Mouse (Mus musculus): Measurements from ENCODE around the gene Atp2b4.

DNA sequence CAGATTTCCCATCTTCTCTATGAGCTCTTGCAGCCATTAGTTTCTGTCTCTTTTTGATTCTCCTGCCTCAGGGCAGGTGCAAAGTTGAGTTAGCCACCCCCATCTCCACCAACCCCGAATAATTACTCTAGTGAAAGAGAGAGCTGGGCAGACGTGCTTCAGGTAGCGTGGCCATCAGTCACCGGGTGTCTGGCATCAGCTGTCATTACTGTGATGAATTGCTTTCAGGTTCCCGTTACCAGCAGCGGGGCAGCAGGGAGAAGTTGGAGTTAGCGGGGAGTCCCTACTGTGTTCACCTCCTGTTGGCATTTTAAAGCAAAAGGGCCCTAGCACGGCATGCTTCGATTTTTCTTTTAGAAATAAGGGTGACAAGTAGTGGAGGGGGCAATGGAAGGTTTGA, 43.9 kb upstream of the Atp2b4 start:
- no peak for TF ChIP-seq TAL1 (IDR thresholded peaks at IDR 0.05; ENCODE audit: low read length)
- TF ChIP-seq GATA1 (IDR thresholded peaks at IDR 0.05; ENCODE audit: low read length), result no peak

Measured in erythroblast, embryonic 14.5 days (primary cell).